11 mouse cellular contexts compared by ENCODE assay signal in genomic region chr6:66533241-66533640, GRCm38 (mm10). TPM values are rescaled to one million over a fixed set of nuclear protein-coding genes. Genes with fewer than 3 reads are reported as not detected.
DNase-seq lines count a peak whose midpoint lies in the region; ATAC-seq and TF ChIP-seq lines count a peak whose summit lies in the region.
"Had no signal": no experiment of that assay in that cellular context is flagged by ENCODE, and none has a peak within 500 bp of the region (broad histone marks: within the 10 kb centered on the region; RNA-seq: fewer than 3 reads in every experiment).

No protein-coding gene starts in this region.

- ATAC-seq in hindbrain, embryonic 11.5 days (ENCODE audit: low FRiP score): no peak
- no peak for ATAC-seq in hindbrain, embryonic 12.5 days (ENCODE audit: low FRiP score)
- ATAC-seq in megakaryocyte progenitor cell, adult 5-6 weeks (replicated peaks; ENCODE audit: poor library complexity): peak; percentile 37; the same call in 1 of the 2 replicates
- no peak for ATAC-seq in granulocyte monocyte progenitor cell, adult 5-6 weeks (replicated peaks; ENCODE audit: poor library complexity, severe bottlenecking)

- 0 out of 2 replicates have a peak, but pooled peaks cover 2% of the 10 kb centered on the region for H3K4me1 ChIP-seq in hindbrain, embryonic 11.5 days (replicated peaks; ENCODE audit: control insufficient read depth, insufficient read depth, low read length)
- H3K4me1 ChIP-seq in hindbrain, embryonic 12.5 days: peaks cover 19% of the 10 kb centered on the region
- no peaks in the 10 kb centered on the region for H3K4me1 ChIP-seq in thymus, adult 2 months (replicated peaks; ENCODE audit: control insufficient read depth, insufficient read depth, low read length)

- TF ChIP-seq CTCF in thymus, adult 2 months (IDR thresholded peaks at IDR 0.05; ENCODE audit: borderline replicate concordance, control insufficient read depth, extremely low read depth, insufficient read depth, low read length, poor library complexity): no peak

- H3K4me2 ChIP-seq in hindbrain, embryonic 11.5 days (replicated peaks; ENCODE audit: low read depth, low read length): no peak overlapping the region
- no peak overlapping the region for H3K4me2 ChIP-seq in hindbrain, embryonic 12.5 days (replicated peaks)
- H3K4me2 ChIP-seq: embryonic facial prominence, embryonic 15.5 days; limb, embryonic 12.5 days had no signal

- no peaks in the 10 kb centered on the region for H3K36me3 ChIP-seq in hindbrain, embryonic 11.5 days (ENCODE audit: control insufficient read depth, insufficient read depth, low read length)
- H3K36me3 ChIP-seq in hindbrain, embryonic 12.5 days: no peaks in the 10 kb centered on the region
- no peaks in the 10 kb centered on the region for H3K36me3 ChIP-seq in thymus, adult 2 months (ENCODE audit: control insufficient read depth, insufficient read depth, low read length)
- H3K36me3 ChIP-seq: embryonic facial prominence, embryonic 15.5 days had no signal

- peak; percentile 73 for DNase-seq in hindbrain, embryonic 11.5 days (ENCODE audit: low spot score)
- DNase-seq in thymus, adult 2 months: peak; percentile 44
- no peak for DNase-seq in thymus, postnatal 36 days
- peak; percentile 61 for DNase-seq in c-Kit-positive CD71-negative TER-119-negative erythroid progenitor cells, embryonic 14.5 days (ENCODE audit: low read depth)
- no peak for DNase-seq in right cerebral cortex, postnatal 10 days (ENCODE audit: low spot score in 2 of 2)

- WGBS in hindbrain, embryonic 11.5 days: 34% methylated on average over 3 of the region's 3 CpGs
- WGBS in hindbrain, embryonic 12.5 days: 34% methylated on average over 3 of the region's 3 CpGs
- 28% methylated on average over 3 of the region's 3 CpGs for WGBS in thymus, adult 2 months

- no peaks in the 10 kb centered on the region for H3K27me3 ChIP-seq in hindbrain, embryonic 11.5 days (ENCODE audit: control insufficient read depth, insufficient read depth, low read length)
- H3K27me3 ChIP-seq in hindbrain, embryonic 12.5 days: no peaks in the 10 kb centered on the region
- no peaks in the 10 kb centered on the region for H3K27me3 ChIP-seq in thymus, adult 2 months (ENCODE audit: control insufficient read depth, insufficient read depth, low read length)
- H3K27me3 ChIP-seq: embryonic facial prominence, embryonic 15.5 days; limb, embryonic 12.5 days had no signal

- TF ChIP-seq POLR2A in thymus, adult 2 months (IDR thresholded peaks at IDR 0.05; ENCODE audit: control insufficient read depth, extremely low read depth, insufficient read depth, low read length, poor library complexity): no peak

- no peaks in the 10 kb centered on the region for H3K9me3 ChIP-seq in hindbrain, embryonic 11.5 days (ENCODE audit: control insufficient read depth, low read length)
- H3K9me3 ChIP-seq in hindbrain, embryonic 12.5 days (replicated peaks): no peaks in the 10 kb centered on the region
- H3K9me3 ChIP-seq: embryonic facial prominence, embryonic 15.5 days; limb, embryonic 12.5 days had no signal

- H3K4me3 ChIP-seq in hindbrain, embryonic 11.5 days (ENCODE audit: low read depth, low read length): no peak overlapping the region
- H3K4me3 ChIP-seq in hindbrain, embryonic 12.5 days: no peak overlapping the region
- H3K4me3 ChIP-seq in thymus, adult 2 months (ENCODE audit: control insufficient read depth, insufficient read depth, low read length): no peak overlapping the region
- H3K4me3 ChIP-seq: embryonic facial prominence, embryonic 15.5 days; limb, embryonic 12.5 days had no signal

- no peak overlapping the region for H3K27ac ChIP-seq in hindbrain, embryonic 11.5 days (ENCODE audit: low read depth, low read length)
- no peak overlapping the region for H3K27ac ChIP-seq in hindbrain, embryonic 12.5 days
- no peak overlapping the region for H3K27ac ChIP-seq in thymus, adult 2 months (ENCODE audit: control insufficient read depth, insufficient read depth, low read length)
- H3K27ac ChIP-seq: embryonic facial prominence, embryonic 15.5 days; limb, embryonic 12.5 days had no signal

- no peak overlapping the region for H3K9ac ChIP-seq in hindbrain, embryonic 11.5 days (ENCODE audit: low read depth, low read length)
- no peak overlapping the region for H3K9ac ChIP-seq in hindbrain, embryonic 12.5 days
- H3K9ac ChIP-seq: embryonic facial prominence, embryonic 15.5 days; limb, embryonic 12.5 days had no signal

RNA-seq across cellular contexts. Expression of gene Mad2l1, which starts 1.9 kb away (rescaled TPM):
- 99.1 and 121 TPM in 2 replicates for polyA plus RNA-seq in hindbrain, embryonic 11.5 days (2014; fragmentation: Nextera tagmentation; extraction: Ambion mirVana)
- 64.2 and 71.4 TPM in 2 replicates for polyA plus RNA-seq in hindbrain, embryonic 12.5 days (2016; fragmentation: Nextera tagmentation; extraction: Ambion mirVana)
- 44.3 and 52.3 TPM in 2 replicates for polyA plus RNA-seq in thymus, adult 2 months (2012; rRNA removed)
- total RNA-seq in megakaryocyte progenitor cell, adult 5-6 weeks (2015): 211 TPM in 2 replicates
- 125 and 137 TPM in 2 replicates for total RNA-seq in megakaryocyte progenitor cell, adult 5-6 weeks (2017)
- total RNA-seq in granulocyte monocyte progenitor cell, adult 5-6 weeks (2014; fragmentation: Nextera tagmentation): 89.6 and 131 TPM in 2 replicates
- 142 and 148 TPM in 2 replicates for total RNA-seq in granulocyte monocyte progenitor cell, adult 5-6 weeks (2017)

RNA-seq across cellular contexts. Expression of gene Vmn1r32, which starts 26.7 kb away (rescaled TPM):
- 0.15 and 0.25 TPM in 2 replicates for polyA plus RNA-seq in hindbrain, embryonic 11.5 days (2014; fragmentation: Nextera tagmentation; extraction: Ambion mirVana)
- polyA plus RNA-seq in hindbrain, embryonic 12.5 days (2016; fragmentation: Nextera tagmentation; extraction: Ambion mirVana): not detected in 2 replicates
- polyA plus RNA-seq in thymus, adult 2 months (2012; rRNA removed): not detected in 2 replicates
- total RNA-seq in megakaryocyte progenitor cell, adult 5-6 weeks (2015): not detected in 2 replicates
- not detected in 2 replicates for total RNA-seq in megakaryocyte progenitor cell, adult 5-6 weeks (2017)
- total RNA-seq in granulocyte monocyte progenitor cell, adult 5-6 weeks (2014; fragmentation: Nextera tagmentation): not detected in 2 replicates
- total RNA-seq in granulocyte monocyte progenitor cell, adult 5-6 weeks (2017): not detected in 2 replicates
- polyA plus RNA-seq: embryonic facial prominence, embryonic 15.5 days; spleen, adult 2 months had no signal

Comparison
In these comparisons a context has a peak if more than half of its experiments do, and no peak if none do; other contexts are left out.
1. DNase-seq: peak in hindbrain, embryonic 11.5 days (single experiment), thymus, adult 2 months (single experiment) and c-Kit-positive CD71-negative TER-119-negative erythroid progenitor cells, embryonic 14.5 days (single experiment); none in thymus, postnatal 36 days (0 of 2) and right cerebral cortex, postnatal 10 days (0 of 2).